Mouse (Mus musculus): ENCODE data around the gene Ccl12. TPM values are rescaled to one million over a fixed set of nuclear protein-coding genes. Genes with fewer than 3 reads are reported as not detected.

The Ccl12 gene
- 1.6 and 3.2 TPM in 2 replicates for polyA plus RNA-seq (2015; fragmentation: Nextera tagmentation; extraction: Ambion mirVana)

GRCm38 (mm10) chr11:82101529-82101928 is at the start of gene Ccl12:
Ccl12 (plus strand) TSS chr11:82101845.
- no peaks in the 10 kb centered on the region for H3K9me3 ChIP-seq
- ATAC-seq (replicated peaks), result no peak
- WGBS, result 71% methylated on average over 2 of the region's 2 CpGs

GRCm38 (mm10) chr11:82053849-82054248 is 47.8 kb upstream of the Ccl12 start:
- Histone ChIP-seq H3K4me1 (no peaks in the 10 kb centered on the region), H3K36me3 (replicated peaks) (no peaks in the 10 kb centered on the region)
- 89% methylated on average over 7 of the region's 7 CpGs for WGBS

More at GRCm38 (mm10) chr11:82101529-82101928, at the start of gene Ccl12:
- Histone ChIP-seq H3K9ac (no peak within 1 kb of the TSS), H3K4me1 (no peaks in the 10 kb centered on the region), H3K27ac (no peak within 1 kb of the TSS), H3K27me3 (replicated peaks) (no peaks in the 10 kb centered on the region), H3K36me3 (replicated peaks) (no peaks in the 10 kb centered on the region), H3K4me3 (no peak within 1 kb of the TSS), H3K4me2 (no peak within 1 kb of the TSS)

GRCm38 (mm10) chr11:82057646-82058045 is 44.0 kb upstream of the Ccl12 start, which contains the start of gene Ccl11:
Ccl11 (plus strand) TSS chr11:82057823.
- H3K36me3 ChIP-seq (replicated peaks), result no peaks in the 10 kb centered on the region
- no peak within 1 kb of the TSS for H3K4me3 ChIP-seq
- H3K9ac ChIP-seq, result no peak within 1 kb of the TSS
- H3K27ac ChIP-seq, result no peak within 1 kb of the TSS
- WGBS, result 84% methylated on average over 6 of the region's 6 CpGs
- no peak within 1 kb of the TSS for H3K4me2 ChIP-seq
- no peaks in the 10 kb centered on the region for H3K27me3 ChIP-seq (replicated peaks)
- H3K9me3 ChIP-seq, result no peaks in the 10 kb centered on the region
- no peaks in the 10 kb centered on the region for H3K4me1 ChIP-seq
- no peak for ATAC-seq (replicated peaks)

More at GRCm38 (mm10) chr11:82053849-82054248, 47.8 kb upstream of the Ccl12 start:
- no peaks in the 10 kb centered on the region for H3K9me3 ChIP-seq
- H3K9ac ChIP-seq, result no peak overlapping the region
- H3K27ac ChIP-seq, result no peak overlapping the region
- no peak overlapping the region for H3K4me3 ChIP-seq
- no peak for ATAC-seq (replicated peaks)
- H3K27me3 ChIP-seq (replicated peaks), result no peaks in the 10 kb centered on the region
- no peak overlapping the region for H3K4me2 ChIP-seq

GRCm38 (mm10) chr11:82062226-82062625 is 39.4 kb upstream of the Ccl12 start:
- no peak overlapping the region for H3K4me3 ChIP-seq
- 76% methylated on average over 3 of the region's 3 CpGs for WGBS
- H3K4me1 ChIP-seq, result no peaks in the 10 kb centered on the region
- no peaks in the 10 kb centered on the region for H3K36me3 ChIP-seq (replicated peaks)
- H3K27me3 ChIP-seq (replicated peaks), result no peaks in the 10 kb centered on the region
- H3K9me3 ChIP-seq, result no peaks in the 10 kb centered on the region
- H3K9ac ChIP-seq, result no peak overlapping the region
- no peak for ATAC-seq (replicated peaks)
- no peak overlapping the region for H3K27ac ChIP-seq
- no peak overlapping the region for H3K4me2 ChIP-seq

GRCm38 (mm10) chr11:82063454-82063853 is 38.2 kb upstream of the Ccl12 start:
- Histone ChIP-seq H3K36me3 (replicated peaks) (no peaks in the 10 kb centered on the region), H3K4me2 (no peak overlapping the region), H3K27me3 (replicated peaks) (no peaks in the 10 kb centered on the region), H3K27ac (no peak overlapping the region), H3K4me1 (no peaks in the 10 kb centered on the region), H3K9ac (no peak overlapping the region), H3K4me3 (no peak overlapping the region), H3K9me3 (no peaks in the 10 kb centered on the region)
- ATAC-seq (replicated peaks), result no peak
- WGBS, result 79% methylated on average over 2 of the region's 2 CpGs

- ATAC-seq (replicated peaks), result no peak
- Histone ChIP-seq H3K4me1 (no peaks in the 10 kb centered on the region), H3K27me3 (replicated peaks) (no peaks in the 10 kb centered on the region), H3K9ac (no peak overlapping the region), H3K4me3 (no peak overlapping the region), H3K9me3 (no peaks in the 10 kb centered on the region), H3K27ac (no peak overlapping the region), H3K36me3 (replicated peaks) (no peaks in the 10 kb centered on the region), H3K4me2 (no peak overlapping the region)
- WGBS, result 85% methylated on average over 7 of the region's 7 CpGs
Observed at GRCm38 (mm10) chr11:82066953-82067571, 34.6 kb upstream of the Ccl12 start.

GRCm38 (mm10) chr11:82071076-82071475 is 30.6 kb upstream of the Ccl12 start:
- Histone ChIP-seq H3K4me1 (no peaks in the 10 kb centered on the region), H3K4me3 (no peak overlapping the region), H3K27ac (no peak overlapping the region), H3K4me2 (no peak overlapping the region), H3K36me3 (replicated peaks) (no peaks in the 10 kb centered on the region), H3K27me3 (replicated peaks) (no peaks in the 10 kb centered on the region), H3K9ac (no peak overlapping the region), H3K9me3 (no peaks in the 10 kb centered on the region)
- no peak for ATAC-seq (replicated peaks)
- 79% methylated on average over 3 of the region's 3 CpGs for WGBS

- Histone ChIP-seq H3K27ac (no peak overlapping the region), H3K27me3 (replicated peaks) (no peaks in the 10 kb centered on the region), H3K4me2 (no peak overlapping the region), H3K9ac (no peak overlapping the region), H3K9me3 (no peaks in the 10 kb centered on the region), H3K4me3 (no peak overlapping the region), H3K4me1 (no peaks in the 10 kb centered on the region), H3K36me3 (replicated peaks) (no peaks in the 10 kb centered on the region)
- WGBS, result 79% methylated on average over 1 of the region's 1 CpGs
- no peak for ATAC-seq (replicated peaks)
Observed at GRCm38 (mm10) chr11:82072374-82072773, 29.3 kb upstream of the Ccl12 start.

- Histone ChIP-seq H3K4me3 (no peak overlapping the region), H3K9me3 (no peaks in the 10 kb centered on the region), H3K27me3 (replicated peaks) (no peaks in the 10 kb centered on the region), H3K4me2 (no peak overlapping the region), H3K27ac (no peak overlapping the region), H3K36me3 (replicated peaks) (no peaks in the 10 kb centered on the region), H3K4me1 (no peaks in the 10 kb centered on the region), H3K9ac (no peak overlapping the region)
- 91% methylated on average over 3 of the region's 3 CpGs for WGBS
- no peak for ATAC-seq (replicated peaks)
Observed at GRCm38 (mm10) chr11:82072984-82073383, 28.7 kb upstream of the Ccl12 start.

- no peaks in the 10 kb centered on the region for H3K36me3 ChIP-seq (replicated peaks)
- no peak overlapping the region for H3K4me3 ChIP-seq
- no peaks in the 10 kb centered on the region for H3K9me3 ChIP-seq
- H3K9ac ChIP-seq, result no peak overlapping the region
- WGBS, result 90% methylated on average over 3 of the region's 3 CpGs
- no peaks in the 10 kb centered on the region for H3K27me3 ChIP-seq (replicated peaks)
- no peak overlapping the region for H3K27ac ChIP-seq
- no peak overlapping the region for H3K4me2 ChIP-seq
- H3K4me1 ChIP-seq, result no peaks in the 10 kb centered on the region
- ATAC-seq (replicated peaks), result no peak
Observed at GRCm38 (mm10) chr11:82073686-82074085, 28.0 kb upstream of the Ccl12 start.

GRCm38 (mm10) chr11:82077031-82077430 is 24.6 kb upstream of the Ccl12 start:
- H3K4me1 ChIP-seq, result no peaks in the 10 kb centered on the region
- no peaks in the 10 kb centered on the region for H3K36me3 ChIP-seq (replicated peaks)
- H3K4me3 ChIP-seq, result no peak overlapping the region
- H3K27ac ChIP-seq, result no peak overlapping the region
- WGBS, result 71% methylated on average over 3 of the region's 3 CpGs
- H3K9ac ChIP-seq, result no peak overlapping the region
- no peaks in the 10 kb centered on the region for H3K27me3 ChIP-seq (replicated peaks)
- H3K9me3 ChIP-seq, result no peaks in the 10 kb centered on the region
- no peak overlapping the region for H3K4me2 ChIP-seq
- ATAC-seq (replicated peaks), result no peak

- H3K4me2 ChIP-seq, result no peak overlapping the region
- H3K27me3 ChIP-seq (replicated peaks), result no peaks in the 10 kb centered on the region
- H3K36me3 ChIP-seq (replicated peaks), result no peaks in the 10 kb centered on the region
- H3K4me1 ChIP-seq, result no peaks in the 10 kb centered on the region
- no peak overlapping the region for H3K27ac ChIP-seq
- no peak overlapping the region for H3K4me3 ChIP-seq
- no peak for ATAC-seq (replicated peaks)
- no peaks in the 10 kb centered on the region for H3K9me3 ChIP-seq
- H3K9ac ChIP-seq, result no peak overlapping the region
Observed at GRCm38 (mm10) chr11:82078136-82078730, 23.4 kb upstream of the Ccl12 start.

- Histone ChIP-seq H3K27me3 (replicated peaks) (no peaks in the 10 kb centered on the region), H3K9me3 (no peaks in the 10 kb centered on the region), H3K4me3 (no peak overlapping the region), H3K27ac (no peak overlapping the region), H3K4me2 (no peak overlapping the region), H3K9ac (no peak overlapping the region), H3K4me1 (no peaks in the 10 kb centered on the region), H3K36me3 (replicated peaks) (no peaks in the 10 kb centered on the region)
- 80% methylated on average over 3 of the region's 3 CpGs for WGBS
- no peak for ATAC-seq (replicated peaks)
Observed at GRCm38 (mm10) chr11:82080865-82081264, 20.8 kb upstream of the Ccl12 start.

Measured in midbrain, embryonic 15.5 days (tissue).